Mouse (Mus musculus): ENCODE measurements around the gene Cdh23.

- no peak for TF ChIP-seq CTCF (IDR thresholded peaks at IDR 0.05; ENCODE audit: low read depth)
- TF ChIP-seq EP300 (IDR thresholded peaks at IDR 0.05; ENCODE audit: low read depth) = no peak
Observed at GRCm38 (mm10) chr10:60373543-60373936, 322.8 kb downstream of the Cdh23 start.

Data from heart, postnatal 0 days (tissue).